Comparison of ENCODE assay signal across 8 mouse cellular contexts in genomic region chr13:97548527-97548977, GRCm38 (mm10).
A peak's percentile ranks its signal among the peaks of the same experiment; 100 is the strongest.
DNase-seq lines count a peak whose midpoint lies in the region; ATAC-seq and TF ChIP-seq lines count a peak whose summit lies in the region.

No protein-coding gene starts in this region.

- H3K4me3 ChIP-seq in intestine, postnatal 0 days (ENCODE audit: low read depth, low read length): no peak overlapping the region
- no peak overlapping the region for H3K4me3 ChIP-seq in liver, postnatal 0 days (ENCODE audit: low read depth, low read length)
- H3K4me3 ChIP-seq in cerebellum, adult 2 months (replicated peaks; ENCODE audit: insufficient read depth, low read depth, low read length): no peak overlapping the region

- no peak overlapping the region for H3K9ac ChIP-seq in intestine, postnatal 0 days (ENCODE audit: low read depth, low read length)
- H3K9ac ChIP-seq in liver, postnatal 0 days (replicated peaks): no peak overlapping the region

- ATAC-seq in granulocyte monocyte progenitor cell, adult 5-6 weeks (replicated peaks; ENCODE audit: poor library complexity, severe bottlenecking): peak; percentile 73
- ATAC-seq in intestine, postnatal 0 days: no peak
- ATAC-seq in liver, postnatal 0 days: no peak

- peaks cover 18% of the 10 kb centered on the region for H3K4me1 ChIP-seq in intestine, postnatal 0 days (replicated peaks; ENCODE audit: control insufficient read depth, insufficient read depth, low read length)
- H3K4me1 ChIP-seq in liver, postnatal 0 days (ENCODE audit: insufficient read depth): peaks cover 2% of the 10 kb centered on the region; the same call in 1 of the 2 replicates
- peaks cover 33% of the 10 kb centered on the region for H3K4me1 ChIP-seq in cerebellum, adult 2 months (ENCODE audit: control insufficient read depth, insufficient read depth, low read length)

- no peaks in the 10 kb centered on the region for H3K27me3 ChIP-seq in intestine, postnatal 0 days (replicated peaks; ENCODE audit: control insufficient read depth, insufficient read depth, low read length)
- no peaks in the 10 kb centered on the region for H3K27me3 ChIP-seq in liver, postnatal 0 days (ENCODE audit: insufficient read depth, low read length)
- H3K27me3 ChIP-seq in cerebellum, adult 2 months (ENCODE audit: control insufficient read depth, insufficient read depth, low read length): no peaks in the 10 kb centered on the region

- no peak for TF ChIP-seq POLR2A in cerebellum, adult 2 months (IDR thresholded peaks at IDR 0.05; ENCODE audit: borderline replicate concordance, insufficient read depth, low read length)

- no peaks in the 10 kb centered on the region for H3K36me3 ChIP-seq in intestine, postnatal 0 days (ENCODE audit: control insufficient read depth, insufficient read depth)
- no peaks in the 10 kb centered on the region for H3K36me3 ChIP-seq in liver, postnatal 0 days (replicated peaks; ENCODE audit: insufficient read depth, low read length)

- no peak for TF ChIP-seq CTCF in intestine, postnatal 0 days (IDR thresholded peaks at IDR 0.05; ENCODE audit: low read depth)
- no peak for TF ChIP-seq CTCF in liver, postnatal 0 days (IDR thresholded peaks at IDR 0.05; ENCODE audit: low read depth)
- no peak for TF ChIP-seq CTCF in cerebellum, adult 2 months (IDR thresholded peaks at IDR 0.05; ENCODE audit: borderline replicate concordance, insufficient read depth, low read depth, low read length)

- H3K9me3 ChIP-seq in intestine, postnatal 0 days (ENCODE audit: control insufficient read depth): no peaks in the 10 kb centered on the region
- H3K9me3 ChIP-seq in liver, postnatal 0 days (ENCODE audit: low read length): no peaks in the 10 kb centered on the region

- peak; percentile 33; the same call in 1 of the 2 replicates for TF ChIP-seq EP300 in liver, postnatal 0 days (IDR thresholded peaks at IDR 0.05; ENCODE audit: low read depth)

- peak overlapping the region; percentile 43; the same call in 1 of the 2 replicates for H3K27ac ChIP-seq in intestine, postnatal 0 days (ENCODE audit: low read depth, low read length)
- peak overlapping the region; percentile 41; the same call in 1 of the 2 replicates for H3K27ac ChIP-seq in liver, postnatal 0 days (ENCODE audit: low read depth)
- H3K27ac ChIP-seq in cerebellum, adult 2 months (ENCODE audit: insufficient read depth, low read length): no peak overlapping the region

- peak overlapping the region; percentile 33; the same call in 1 of the 2 replicates for H3K4me2 ChIP-seq in intestine, postnatal 0 days (replicated peaks; ENCODE audit: low read depth)
- H3K4me2 ChIP-seq in liver, postnatal 0 days (ENCODE audit: low read depth, low read length): no peak overlapping the region

- peak; percentile 52 for DNase-seq in Muller cell, postnatal 12 days (ENCODE audit: inconsistent ontology term)
- peak; percentile 65 for DNase-seq in adrenal gland, postnatal 14 days
- peak; percentile 31 for DNase-seq in liver, postnatal 0 days
- DNase-seq in ovary, postnatal 10 days (ENCODE audit: low spot score): peak; percentile 21
- no peak for DNase-seq in cerebellum, adult 2 months
- no peak for DNase-seq in right cerebral cortex, postnatal 4 days

- 8% methylated on average over 9 of the region's 9 CpGs for WGBS in intestine, postnatal 0 days
- WGBS in liver, postnatal 0 days (ENCODE audit: insufficient replicate concordance): 11% methylated on average over 9 of the region's 9 CpGs
- 81% methylated on average over 9 of the region's 9 CpGs for WGBS in cerebellum, adult 2 months

Comparison
In these comparisons a context has a peak if more than half of its experiments do, and no peak if none do; other contexts are left out.
1. DNase-seq: peak in Muller cell, postnatal 12 days (single experiment), adrenal gland, postnatal 14 days (single experiment), liver, postnatal 0 days (single experiment) and ovary, postnatal 10 days (single experiment); none in cerebellum, adult 2 months (0 of 2) and right cerebral cortex, postnatal 4 days (single experiment).